Mouse (Mus musculus): ENCODE results near the gene Il22ra1.

GRCm38 (mm10) chr4:135766976-135767375 is 39.0 kb downstream of the Il22ra1 start:
- TF ChIP-seq CTCF (IDR thresholded peaks at IDR 0.05; ENCODE audit: low read depth, low read length): no peak
- TF ChIP-seq POLR2A (IDR thresholded peaks at IDR 0.05; ENCODE audit: extremely low read depth, insufficient read depth, low read length): no peak
